ENCODE assay signal across 8 mouse cellular contexts in the genomic region with DNA sequence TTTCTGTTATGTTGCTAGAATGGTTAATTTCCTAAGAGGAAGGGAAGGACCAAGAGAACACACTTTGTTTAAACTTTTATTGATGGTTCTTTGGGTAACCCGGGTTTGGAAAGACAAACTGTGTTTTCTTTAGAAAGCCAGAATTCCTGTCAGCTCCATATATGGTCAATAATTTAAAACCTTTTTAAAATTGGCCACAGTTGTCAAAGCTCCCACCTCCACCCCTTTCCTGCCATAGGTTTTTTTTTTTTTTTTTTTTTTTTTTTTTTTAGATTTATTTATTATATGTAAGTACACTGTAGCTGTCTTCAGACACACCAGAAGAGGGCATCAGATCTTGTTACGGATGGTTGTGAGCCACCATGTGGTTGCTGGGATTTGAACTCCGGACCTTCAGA. TPM values are rescaled to one million over a fixed set of nuclear protein-coding genes. Genes with fewer than 3 reads are reported as not detected.
DNase-seq lines count a peak whose midpoint lies in the region; ATAC-seq and TF ChIP-seq lines count a peak whose summit lies in the region.
"Not testable (repeated sequence)": the region's sequence is repeated elsewhere in the genome, so short reads cannot be mapped to it uniquely, and the experiment has no call there.

No protein-coding gene starts in this region.

- peak overlapping the region; percentile 44 for H3ac ChIP-seq in myocyte (ENCODE audit: control insufficient read depth, insufficient read length)

- peak overlapping the region; percentile 64 for H3K4me2 ChIP-seq in forebrain, embryonic 11.5 days (ENCODE audit: low read depth, low read length, severe bottlenecking)
- H3K4me2 ChIP-seq in heart, embryonic 14.5 days (ENCODE audit: low read length): peak overlapping the region; percentile 95
- peak overlapping the region; percentile 83 for H3K4me2 ChIP-seq in intestine, embryonic 15.5 days (replicated peaks)
- peak overlapping the region; percentile 79 for H3K4me2 ChIP-seq in limb, embryonic 13.5 days (replicated peaks)
- peak overlapping the region; percentile 79 for H3K4me2 ChIP-seq in lung, embryonic 15.5 days
- H3K4me2 ChIP-seq in myocyte (ENCODE audit: low read depth): peak overlapping the region; percentile 51

- H3K27me3 ChIP-seq in forebrain, embryonic 11.5 days (ENCODE audit: control insufficient read depth, insufficient read depth, low read length); heart, embryonic 14.5 days (ENCODE audit: control insufficient read depth, insufficient read depth, low read length); intestine, embryonic 15.5 days (replicated peaks); limb, embryonic 13.5 days; lung, embryonic 15.5 days; myocyte (ENCODE audit: control insufficient read depth, insufficient read depth, insufficient read length); thymus, adult 2 months (ENCODE audit: control insufficient read depth, insufficient read depth, low read length): not testable (repeated sequence)

- H3K36me3 ChIP-seq in forebrain, embryonic 11.5 days (ENCODE audit: control insufficient read depth, insufficient read depth, low read length); heart, embryonic 14.5 days (ENCODE audit: control insufficient read depth, insufficient read depth, low read length); intestine, embryonic 15.5 days; limb, embryonic 13.5 days; lung, embryonic 15.5 days; myocyte (ENCODE audit: control insufficient read depth, insufficient read depth); thymus, adult 2 months (ENCODE audit: control insufficient read depth, insufficient read depth, low read length): not testable (repeated sequence)

- H3K4me1 ChIP-seq in bone marrow macrophage, adult 2 months (ENCODE audit: control insufficient read depth, insufficient read depth, low read length); forebrain, embryonic 11.5 days (replicated peaks; ENCODE audit: control insufficient read depth, insufficient read depth, low read length); heart, embryonic 14.5 days (ENCODE audit: control insufficient read depth in 2 of 2, insufficient read depth in 2 of 2, low read length in 2 of 2); intestine, embryonic 15.5 days (replicated peaks); limb, embryonic 13.5 days; lung, embryonic 15.5 days; thymus, adult 2 months (replicated peaks; ENCODE audit: control insufficient read depth, insufficient read depth, low read length): not testable (repeated sequence)

- TF ChIP-seq CTCF in bone marrow macrophage, adult 2 months (IDR thresholded peaks at IDR 0.05; ENCODE audit: low read depth, low read length); thymus, adult 2 months (IDR thresholded peaks at IDR 0.05; ENCODE audit: borderline replicate concordance, control insufficient read depth, extremely low read depth, insufficient read depth, low read length, poor library complexity): not testable (repeated sequence)

- not testable (repeated sequence) for DNase-seq in forebrain, embryonic 11.5 days (ENCODE audit: low spot score); thymus, adult 2 months

- not testable (repeated sequence) for TF ChIP-seq POLR2A in bone marrow macrophage, adult 2 months (IDR thresholded peaks at IDR 0.05; ENCODE audit: borderline replicate concordance, low read depth, low read length); myocyte (IDR thresholded peaks at IDR 0.05; ENCODE audit: insufficient read length, low read depth); thymus, adult 2 months (IDR thresholded peaks at IDR 0.05; ENCODE audit: control insufficient read depth, extremely low read depth, insufficient read depth, low read length, poor library complexity)

- 0 out of 2 replicates have a peak overlapping the region, but pooled peaks have one; percentile 82 for H3K27ac ChIP-seq in bone marrow macrophage, adult 2 months (ENCODE audit: insufficient read depth, low read depth, low read length)
- not testable (repeated sequence) for H3K27ac ChIP-seq in forebrain, embryonic 11.5 days (ENCODE audit: low read depth, low read length); intestine, embryonic 15.5 days; limb, embryonic 13.5 days; thymus, adult 2 months (ENCODE audit: control insufficient read depth, insufficient read depth, low read length)
- H3K27ac ChIP-seq in heart, embryonic 14.5 days (replicated peaks in 1 of 2; ENCODE audit: control insufficient read depth in 1 of 2, insufficient read depth in 1 of 2, low read depth in 2 of 2, low read length in 2 of 2): peak overlapping the region in 1 of 2 experiments; percentile 91; a peak in 1 of 4 replicates
- H3K27ac ChIP-seq in lung, embryonic 15.5 days: peak overlapping the region; percentile 97; the same call in 1 of the 2 replicates

- not testable (repeated sequence) for ATAC-seq in forebrain, embryonic 11.5 days (replicated peaks; ENCODE audit: low FRiP score); heart, embryonic 14.5 days (ENCODE audit: insufficient number of reproducible peaks, insufficient read depth, low FRiP score, low read depth); intestine, embryonic 15.5 days; limb, embryonic 13.5 days (ENCODE audit: low FRiP score, low read depth); lung, embryonic 15.5 days (ENCODE audit: borderline replicate concordance, extremely low read depth, low FRiP score, low TSS enrichment)

- not testable (repeated sequence) for H3K9ac ChIP-seq in forebrain, embryonic 11.5 days (ENCODE audit: low read length); intestine, embryonic 15.5 days; limb, embryonic 13.5 days; lung, embryonic 15.5 days
- H3K9ac ChIP-seq in heart, embryonic 14.5 days (ENCODE audit: low read length): peak overlapping the region; percentile 95; the same call in 1 of the 2 replicates

- H3K4me3 ChIP-seq in bone marrow macrophage, adult 2 months (ENCODE audit: insufficient read depth, low read length): peak overlapping the region; percentile 94
- H3K4me3 ChIP-seq in forebrain, embryonic 11.5 days (ENCODE audit: low read depth, low read length): peak overlapping the region; percentile 64
- H3K4me3 ChIP-seq in heart, embryonic 14.5 days (ENCODE audit: control insufficient read depth in 1 of 2, insufficient read depth in 1 of 2, low read depth in 1 of 2, low read length in 2 of 2): peak overlapping the region; percentile 85 to 97
- H3K4me3 ChIP-seq in intestine, embryonic 15.5 days (replicated peaks): peak overlapping the region; percentile 80; the same call in 1 of the 2 replicates
- H3K4me3 ChIP-seq in limb, embryonic 13.5 days: peak overlapping the region; percentile 84
- peak overlapping the region; percentile 87 for H3K4me3 ChIP-seq in lung, embryonic 15.5 days
- peak overlapping the region; percentile 54 for H3K4me3 ChIP-seq in myocyte
- H3K4me3 ChIP-seq in thymus, adult 2 months (ENCODE audit: control insufficient read depth, insufficient read depth, low read length): peak overlapping the region; percentile 75; the same call in 1 of the 2 replicates

- H3K9me3 ChIP-seq in forebrain, embryonic 11.5 days (ENCODE audit: control insufficient read depth, low read length); heart, embryonic 14.5 days (ENCODE audit: control insufficient read depth, low read length); intestine, embryonic 15.5 days; limb, embryonic 13.5 days; lung, embryonic 15.5 days: not testable (repeated sequence)

- not testable (repeated sequence) for H3K79me2 ChIP-seq in myocyte (ENCODE audit: control insufficient read depth, insufficient read depth)

- 65% methylated on average over 2 of the region's 3 CpGs for WGBS in forebrain, embryonic 11.5 days
- 55% methylated on average over 3 of the region's 3 CpGs for WGBS in heart, embryonic 14.5 days
- WGBS in intestine, embryonic 15.5 days: 48% methylated on average over 3 of the region's 3 CpGs
- 59% methylated on average over 3 of the region's 3 CpGs for WGBS in limb, embryonic 13.5 days
- WGBS in lung, embryonic 15.5 days: 54% methylated on average over 3 of the region's 3 CpGs
- WGBS in thymus, adult 2 months: 58% methylated on average over 3 of the region's 3 CpGs

RNA-seq across cellular contexts. Expression of a gene that starts 1.2 kb away (rescaled TPM):
- polyA plus RNA-seq in bone marrow macrophage, adult 2 months (2012; ENCODE audit: insufficient read depth, insufficient read length, missing spikeins): 50.4 and 68.5 TPM in 2 replicates
- 2.9 and 4.7 TPM in 2 replicates for polyA plus RNA-seq in forebrain, embryonic 11.5 days (2014; fragmentation: Nextera tagmentation; extraction: Ambion mirVana)
- polyA plus RNA-seq in heart, embryonic 14.5 days (2014; fragmentation: Nextera tagmentation; extraction: Ambion mirVana): 17.2 and 23.1 TPM in 2 replicates
- 33.8 and 42.3 TPM in 2 replicates for polyA plus RNA-seq in intestine, embryonic 15.5 days (2015; fragmentation: Nextera tagmentation; extraction: Ambion mirVana)
- 7.2 and 9.3 TPM in 2 replicates for polyA plus RNA-seq in limb, embryonic 13.5 days (2015; fragmentation: Nextera tagmentation; extraction: Ambion mirVana)
- polyA plus RNA-seq in lung, embryonic 15.5 days (2015; fragmentation: Nextera tagmentation; extraction: Ambion mirVana): 27.0 and 33.5 TPM in 2 replicates
- 3.8 TPM for polyA plus RNA-seq in myocyte (2012; fragmentation: generic; extraction: Trizol)
- 22.8 and 29.3 TPM in 2 replicates for polyA plus RNA-seq in thymus, adult 2 months (2012; rRNA removed)
